Mouse (Mus musculus) lung, postnatal 0 days (tissue): ENCODE measurements around the gene Guca1b.

ENCODE experiments used
- CTCF ChIP-seq: IDR thresholded peaks from 2 replicates; pipeline ENCODE4 v1.5.1; 2016; ENCODE audit warnings: antibody characterized with exemption, mild to moderate bottlenecking
- EP300 ChIP-seq: IDR thresholded peaks from 2 replicates; pipeline ENCODE4 v1.6.1; 2016; ENCODE audit warnings: antibody characterized with exemption, mild to moderate bottlenecking, control low read depth

DNA sequence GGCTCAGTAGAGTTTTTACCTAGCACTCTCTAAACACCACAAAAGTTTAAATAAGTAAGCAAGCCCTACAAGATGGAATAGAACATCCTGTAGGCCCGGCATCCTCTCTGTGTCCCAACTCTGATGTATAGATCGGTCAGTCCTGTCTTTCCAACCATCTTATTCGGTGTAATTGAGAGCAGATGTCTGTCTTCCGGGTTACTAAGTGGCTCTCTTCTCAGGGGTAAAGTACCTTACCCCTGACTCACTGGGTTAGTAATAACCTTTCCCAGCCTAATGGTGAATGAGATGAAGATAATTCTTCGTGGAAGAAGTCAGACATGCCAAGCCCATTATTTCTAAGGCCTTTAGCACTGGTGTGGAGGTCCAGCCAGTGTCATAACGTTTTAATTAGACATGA lies 11.2 kb upstream of the Guca1b start:
- no peak for TF ChIP-seq CTCF
- no peak for TF ChIP-seq EP300
